Mouse (Mus musculus) lung, postnatal 10 days (tissue): ENCODE results near the gene Egln3.
A peak's percentile ranks its signal among the peaks of the same experiment; 100 is the strongest.

Experiments
- DNase-seq: peaks from one replicate; pipeline ENCODE4 v3.0.0; 2021

Egln3 gene

GRCm38 (mm10) chr12:54203656-54204045 is at the start of gene Egln3:
TSS of gene Egln3 (minus strand) at chr12:54203860.
- DNase-seq = peak; percentile 90

DNA sequence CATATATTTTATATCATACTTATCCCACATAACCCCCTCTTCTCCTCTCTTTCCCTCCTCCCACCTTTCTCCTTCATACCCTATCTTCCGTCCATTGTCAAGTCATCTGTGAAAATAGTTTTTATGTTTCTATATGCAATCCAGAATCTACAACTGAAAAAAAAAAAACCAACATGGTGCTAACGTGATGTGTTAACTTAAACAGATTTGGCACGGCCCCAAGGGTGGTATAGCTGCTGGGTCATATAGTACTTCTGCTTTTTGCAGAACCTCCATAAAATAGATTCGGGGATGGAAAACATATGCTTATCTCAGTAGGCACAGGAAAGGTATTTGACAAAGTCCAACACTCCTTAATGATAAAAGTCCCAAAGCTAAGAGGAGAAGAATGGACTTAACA is 49.8 kb upstream of the Egln3 start:
- DNase-seq = no peak

GRCm38 (mm10) chr12:54251942-54252400 is 48.3 kb upstream of the Egln3 start:
- DNase-seq = no peak

DNA sequence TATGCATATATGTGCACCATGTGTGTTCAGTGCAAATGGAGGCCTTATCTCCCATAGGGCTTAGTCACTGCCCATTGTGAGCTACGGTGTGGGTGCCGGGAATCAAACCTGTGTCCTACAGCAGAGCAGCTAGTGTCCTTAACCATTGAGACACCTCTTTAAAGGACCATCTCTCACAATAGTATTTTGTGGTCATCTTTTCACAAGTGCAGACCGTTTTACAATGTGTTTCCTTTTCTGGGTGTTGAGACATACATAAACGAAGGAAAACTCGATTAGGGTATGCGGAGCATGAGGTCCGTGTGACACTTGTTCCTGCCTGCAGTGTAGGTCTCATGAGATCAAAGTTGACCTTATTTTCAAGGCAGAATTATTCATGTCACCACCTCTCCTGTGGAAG is 44.2 kb upstream of the Egln3 start:
- DNase-seq = no peak

DNA sequence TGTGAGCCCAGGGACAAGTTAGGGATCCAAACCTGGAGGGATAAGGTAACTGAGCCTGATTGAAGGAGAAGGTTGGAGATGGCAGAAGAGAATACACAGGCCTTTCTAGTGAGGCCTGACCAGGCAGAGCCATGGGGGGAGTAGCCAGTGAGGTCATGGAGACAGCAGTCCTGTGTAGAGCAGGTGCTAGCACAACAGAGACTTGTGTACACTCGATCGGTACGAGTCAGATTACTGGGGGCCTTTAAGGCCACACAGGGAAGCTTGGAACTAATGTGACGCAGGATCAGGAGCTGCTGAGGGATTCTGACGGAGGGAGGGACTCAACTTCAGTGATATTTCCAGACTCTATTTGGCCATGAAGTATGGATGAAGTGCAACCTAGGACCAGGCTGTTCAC is 39.5 kb upstream of the Egln3 start:
- no peak for DNase-seq

DNA sequence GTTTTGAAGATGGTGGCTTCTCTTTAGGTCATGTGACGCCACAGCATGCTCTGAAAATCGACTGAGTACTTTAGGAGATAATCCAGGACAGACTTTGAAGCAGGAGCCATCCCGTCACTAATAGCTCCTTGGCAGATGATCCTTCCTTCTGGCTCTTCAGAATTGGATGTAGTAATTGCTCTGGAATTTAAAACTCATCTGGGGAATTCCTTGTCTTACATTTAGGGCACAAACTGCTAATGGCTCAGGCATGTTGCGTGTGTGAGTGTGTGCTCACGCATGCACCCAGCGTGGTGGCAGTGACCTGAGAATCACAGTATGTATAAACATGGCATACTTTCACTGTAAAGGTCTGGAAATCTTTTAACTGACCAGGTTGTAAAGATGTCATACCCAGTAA is 38.3 kb upstream of the Egln3 start:
- DNase-seq = no peak

- DNase-seq = no peak
These were observed 30.1 kb upstream of the Egln3 start for GRCm38 (mm10) chr12:54233794-54234193.

DNA sequence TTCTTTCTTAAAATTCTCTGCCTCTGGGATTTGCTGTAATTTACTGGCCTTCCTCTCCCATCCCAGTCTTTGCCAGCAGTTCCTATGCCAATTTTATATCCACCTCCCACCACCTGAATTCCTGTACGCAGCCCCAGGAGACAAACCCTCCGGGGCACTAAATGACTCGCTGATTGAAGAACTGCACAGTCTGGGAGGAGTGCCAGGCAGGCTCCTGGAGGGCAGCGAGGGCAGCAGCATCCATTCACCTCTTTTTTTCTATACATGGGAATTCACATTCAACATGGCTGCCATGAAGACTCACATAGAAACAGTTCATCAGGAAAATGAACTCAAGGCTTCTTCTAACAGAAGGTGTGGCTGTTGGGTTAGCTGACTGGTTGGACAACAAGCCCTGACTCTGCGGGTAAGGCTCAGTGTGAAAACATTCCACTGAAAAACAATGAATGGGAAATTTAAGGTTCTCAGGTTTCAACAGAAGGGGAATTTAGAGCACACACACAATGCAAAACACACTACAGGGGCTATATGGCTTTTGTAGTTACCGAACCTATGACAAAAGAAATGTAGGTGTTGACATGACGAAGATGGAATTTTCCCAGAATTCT is 29.4 kb upstream of the Egln3 start:
- DNase-seq = no peak

- no peak for DNase-seq
These were observed 28.8 kb upstream of the Egln3 start for GRCm38 (mm10) chr12:54232456-54232855.

- DNase-seq = no peak
These were observed 23.9 kb upstream of the Egln3 start for GRCm38 (mm10) chr12:54227551-54227950.

DNA sequence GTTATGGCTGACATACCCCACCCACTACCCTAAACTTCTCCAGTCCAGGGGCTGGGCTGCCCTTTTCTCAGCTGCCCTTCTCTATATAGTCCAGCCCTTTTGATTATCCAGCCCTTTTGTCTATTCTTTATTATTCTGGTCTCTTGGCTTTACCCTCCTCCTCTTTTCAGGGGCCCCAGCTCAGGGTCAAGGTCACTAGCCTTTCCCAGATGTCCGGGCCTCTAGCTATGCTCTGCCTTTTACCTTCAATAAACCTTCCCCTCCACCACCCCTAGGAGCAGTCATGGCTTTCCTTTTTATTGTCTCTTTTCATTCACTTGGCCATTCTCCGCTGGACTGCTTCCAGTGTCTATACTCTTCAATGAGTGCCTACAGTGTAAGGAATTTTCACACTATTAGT is 22.7 kb upstream of the Egln3 start:
- no peak for DNase-seq

GRCm38 (mm10) chr12:54225610-54226009 is 21.9 kb upstream of the Egln3 start:
- DNase-seq = no peak

- DNase-seq = no peak
These were observed 21.4 kb upstream of the Egln3 start for GRCm38 (mm10) chr12:54225090-54225489.

DNA sequence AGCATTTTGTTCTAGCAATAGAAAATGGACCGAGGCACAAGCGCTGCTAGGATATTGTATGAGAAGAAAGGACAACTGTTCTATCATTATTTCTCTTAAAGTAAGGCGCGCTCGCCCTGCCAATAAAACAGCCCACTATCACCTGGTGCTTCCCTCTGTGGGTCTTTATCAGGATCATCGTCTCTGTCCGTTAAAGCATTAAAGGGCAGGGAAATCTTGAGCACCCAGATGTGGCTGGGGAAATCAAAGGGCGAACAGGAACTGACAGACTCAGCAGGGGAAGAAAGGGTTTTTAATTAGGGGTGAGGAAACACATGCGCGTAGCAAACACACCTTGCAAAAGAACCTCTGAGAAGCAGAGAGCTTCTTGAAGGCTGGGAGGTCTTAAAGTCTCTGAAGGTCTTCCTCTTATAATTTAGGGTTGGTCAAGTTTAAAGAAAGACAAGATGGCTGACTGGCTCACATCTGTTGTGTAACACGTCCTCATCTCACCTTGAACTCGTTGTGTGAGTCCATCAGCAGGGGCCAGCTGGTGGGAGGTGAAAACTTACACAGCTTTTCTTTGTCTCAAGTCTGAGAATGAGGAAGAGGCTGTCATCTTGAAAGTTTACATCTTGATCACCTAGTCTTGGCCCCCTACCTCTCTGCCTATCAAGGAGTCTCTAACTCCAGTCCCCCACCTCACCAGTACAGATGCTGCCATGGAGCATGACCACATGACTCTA is 18.5 kb upstream of the Egln3 start:
- DNase-seq = no peak

DNA sequence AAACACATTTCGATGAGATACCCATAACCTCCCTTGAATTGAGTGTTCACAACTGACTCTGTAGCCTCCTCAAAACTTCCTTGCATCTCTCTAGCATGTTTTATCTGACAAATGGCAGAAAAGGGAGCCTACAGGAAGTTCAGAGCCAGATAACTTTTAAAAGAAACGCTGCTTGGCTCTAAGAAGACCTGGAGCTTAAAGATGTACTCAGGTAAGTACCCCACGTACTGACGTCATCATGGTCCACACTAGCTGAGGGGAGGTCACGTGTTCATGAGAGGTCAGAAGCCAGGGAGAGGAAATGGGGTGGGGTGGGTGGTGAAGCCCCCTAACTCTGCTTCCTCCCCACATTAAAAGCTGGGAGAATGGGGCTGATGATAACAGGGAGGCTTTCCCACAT is 13.0 kb upstream of the Egln3 start:
- DNase-seq = no peak

DNA sequence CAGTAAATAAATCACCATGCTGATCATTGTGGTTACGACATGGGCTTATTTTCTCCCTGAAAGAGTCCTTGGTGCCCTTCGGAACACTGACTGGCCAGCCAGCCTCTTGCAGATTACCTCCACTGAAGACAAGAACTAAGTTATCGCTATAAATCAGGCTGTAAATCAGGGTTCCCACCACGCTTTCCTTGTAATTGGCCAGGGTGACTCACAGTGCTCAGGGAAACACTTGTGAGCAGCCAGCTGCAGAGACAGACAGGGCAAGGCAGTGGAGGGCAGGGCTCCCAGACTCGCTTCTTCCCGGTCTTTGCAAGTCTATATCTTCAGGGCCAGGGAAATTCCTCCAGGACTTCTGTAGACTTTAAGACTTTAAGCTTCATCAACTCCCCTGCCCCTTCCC is 10.8 kb upstream of the Egln3 start:
- no peak for DNase-seq

- DNase-seq = no peak
These were observed 10.2 kb upstream of the Egln3 start for GRCm38 (mm10) chr12:54213871-54214270.

DNA sequence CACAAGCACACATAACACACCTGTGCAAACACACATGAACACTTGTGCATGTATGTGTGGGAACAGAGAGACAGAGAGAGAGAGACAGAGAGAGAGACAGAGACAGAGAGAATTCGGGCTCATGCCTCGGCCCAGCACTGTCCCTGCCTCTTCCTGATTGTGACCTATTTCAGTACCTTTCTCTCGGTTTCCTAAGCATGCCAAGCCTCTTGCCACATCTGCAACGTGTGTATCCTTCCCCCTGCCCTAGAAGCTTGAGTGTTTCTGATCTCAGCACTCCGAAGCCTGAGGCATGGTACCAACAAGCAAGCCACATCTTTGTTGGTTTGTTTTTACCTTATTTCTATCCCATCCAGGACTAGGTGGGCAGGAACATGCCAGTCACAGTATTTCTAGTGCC is 9.6 kb upstream of the Egln3 start:
- no peak for DNase-seq

DNA sequence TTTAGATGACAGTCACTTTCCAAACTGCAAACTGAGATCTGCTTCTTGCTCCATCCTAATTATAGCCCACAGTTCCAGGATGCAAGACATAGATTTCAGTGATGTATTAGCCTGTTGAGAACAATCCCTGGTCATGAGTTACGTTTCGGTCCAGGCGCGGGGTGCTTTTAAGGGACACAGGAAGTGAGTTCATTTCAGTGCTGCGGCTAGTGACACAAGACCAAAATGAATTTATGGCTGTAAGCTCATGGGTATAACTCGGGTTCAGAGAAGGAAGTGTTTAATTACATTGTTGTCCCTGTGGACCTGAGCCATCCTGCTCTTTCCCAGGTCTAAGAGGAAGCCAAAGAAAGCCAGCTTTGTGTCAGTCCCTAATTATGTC is 5.5 kb upstream of the Egln3 start:
- peak; percentile 15 for DNase-seq

- no peak for DNase-seq
These were observed 4.9 kb upstream of the Egln3 start for GRCm38 (mm10) chr12:54208433-54209181.

DNA sequence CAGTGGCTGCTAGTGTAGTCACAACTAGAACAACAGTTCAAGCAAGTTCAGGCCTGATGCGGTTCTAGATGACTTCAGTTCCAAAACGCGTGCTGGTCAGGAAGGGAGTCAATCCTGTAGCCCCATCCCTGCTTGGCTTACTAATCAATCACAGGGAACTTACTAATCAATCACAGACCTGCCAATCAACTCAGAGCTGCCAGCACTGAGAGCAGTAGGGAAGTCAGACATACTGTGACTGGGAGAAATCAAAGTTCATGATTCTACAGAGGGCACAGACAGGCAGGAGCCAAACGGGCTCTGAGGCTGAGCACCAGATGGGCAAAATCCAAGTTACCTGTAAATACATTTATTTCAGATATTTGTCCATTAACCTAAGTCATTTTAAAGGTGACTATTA is 2.1 kb upstream of the Egln3 start:
- DNase-seq = no peak

GRCm38 (mm10) chr12:54205195-54205594 is 1.5 kb upstream of the Egln3 start:
- peak; percentile 83 for DNase-seq

DNA sequence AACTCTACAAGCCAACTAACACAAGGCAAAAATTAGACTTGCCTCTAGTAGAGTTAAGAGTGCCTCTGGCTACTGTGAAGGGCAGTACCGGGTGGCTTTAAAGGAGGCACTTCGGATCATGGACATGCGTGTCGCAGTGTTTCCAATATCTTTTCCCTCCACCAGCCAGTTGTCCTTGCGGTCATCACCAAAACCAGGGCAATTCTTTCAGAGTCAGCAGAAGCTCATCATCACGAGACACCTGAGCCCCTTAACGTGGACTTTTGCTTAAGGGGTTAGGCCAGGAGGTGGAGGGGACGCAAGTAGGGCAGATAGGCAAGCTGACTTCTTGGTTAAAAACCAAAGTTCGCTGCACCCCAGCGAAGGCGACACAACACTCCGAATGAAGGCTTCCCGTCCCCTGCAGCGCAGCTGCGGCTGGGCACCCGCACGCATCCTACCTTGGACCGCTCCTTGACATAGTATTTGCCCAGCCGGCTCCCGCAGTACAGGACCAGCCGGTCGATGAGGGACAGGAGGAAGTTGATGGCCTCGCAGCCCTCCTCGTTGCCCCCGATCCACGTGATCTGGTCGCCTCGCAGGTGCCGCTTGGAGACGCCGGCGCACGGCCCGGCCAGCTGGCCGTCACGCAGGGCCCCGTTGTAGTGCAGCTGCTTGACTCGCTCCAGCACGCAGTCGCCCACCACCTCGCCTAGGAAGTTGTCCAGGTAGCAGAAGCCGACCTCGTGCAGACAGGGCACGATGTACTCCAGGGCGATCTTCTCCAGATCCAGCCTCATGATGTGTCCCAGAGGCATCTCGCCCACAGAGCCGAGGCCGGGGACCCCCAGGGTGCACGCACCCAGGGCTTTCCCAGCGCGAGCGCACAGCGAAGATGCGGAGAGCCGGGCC is 650 bp downstream of the Egln3 start:
- DNase-seq = peak; percentile 22
